1 mouse cellular context compared by ENCODE assay signal in the genomic region with DNA sequence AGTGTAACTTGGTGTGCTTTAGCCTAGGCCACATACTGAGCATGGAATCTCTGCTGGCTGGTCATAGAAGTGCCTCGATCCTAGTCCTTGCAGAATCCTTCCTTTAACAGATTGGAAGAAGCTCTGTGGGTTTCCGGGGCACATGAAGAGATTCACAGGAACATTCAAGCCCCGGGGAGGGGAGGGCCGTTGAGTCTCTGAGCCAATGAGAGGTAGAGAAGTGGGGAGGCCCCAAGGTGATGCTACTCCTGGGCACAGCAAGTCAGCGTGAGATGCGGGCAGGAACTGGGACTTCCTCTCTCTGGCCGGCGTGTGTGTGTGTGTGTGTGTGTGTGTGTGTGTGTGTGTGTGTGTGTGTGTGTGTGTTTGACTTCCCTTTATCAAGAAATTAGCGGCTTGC.
A peak's percentile ranks its signal among the peaks of the same experiment; 100 is the strongest.
TF ChIP-seq lines count a peak whose summit lies in the region.

No protein-coding gene starts in this region.

TF ChIP-seq in MEL, 35 proteins besides CTCF, POLR2A, EP300 and RAD21 (continued from another document):
- TF ChIP-seq JUND (IDR thresholded peaks at IDR 0.05; ENCODE audit: low read depth, low read length) (no peak), SIN3A (IDR thresholded peaks at IDR 0.05; ENCODE audit: low read length) (peak; percentile 69), TAL1 (IDR thresholded peaks at IDR 0.05; ENCODE audit: low read length) (no peak), GATA1 (IDR thresholded peaks at IDR 0.05; ENCODE audit: low read depth, low read length) (no peak), MYB (IDR thresholded peaks at IDR 0.05; ENCODE audit: low read depth, low read length) (no peak), MAZ (IDR thresholded peaks at IDR 0.05; ENCODE audit: low read depth, low read length) (peak; percentile 48; the same call in 1 of the 2 replicates), MAX (IDR thresholded peaks at IDR 0.05; ENCODE audit: low read length) (peak; percentile 55; the same call in 1 of the 2 replicates), ELF1 (IDR thresholded peaks at IDR 0.05; ENCODE audit: low read depth, low read length) (peak; percentile 75), GABPA (IDR thresholded peaks at IDR 0.05; ENCODE audit: low read depth, low read length) (no peak), USF1 (IDR thresholded peaks at IDR 0.05; ENCODE audit: low read depth, low read length) (0 out of 2 replicates have a peak, but pooled peaks have one; percentile 11), BHLHE40 (IDR thresholded peaks at IDR 0.05; ENCODE audit: borderline replicate concordance, low read depth, low read length) (peak; percentile 30; the same call in 1 of the 2 replicates), MXI1 (IDR thresholded peaks at IDR 0.05; ENCODE audit: low read depth, low read length) (peak; percentile 65), RCOR1 (IDR thresholded peaks at IDR 0.05; ENCODE audit: low read depth, low read length) (peak; percentile 84)
